Comparison of ENCODE assay signal across 8 mouse cellular contexts in genomic region chr5:113015236-113016061, GRCm38 (mm10). TPM values are rescaled to one million over a fixed set of nuclear protein-coding genes. Genes with fewer than 3 reads are reported as not detected.
A peak's percentile ranks its signal among the peaks of the same experiment; 100 is the strongest.
DNase-seq lines count a peak whose midpoint lies in the region; ATAC-seq lines count a peak whose summit lies in the region.

Gene Grk3 (minus strand): TSS chr5:113015791.

- H3K9ac ChIP-seq in lung, embryonic 16.5 days (ENCODE audit: low read length), result peak within 1 kb of the TSS; percentile 75

- H3K27ac ChIP-seq in hindbrain, embryonic 10.5 days, result peak within 1 kb of the TSS; percentile 88
- peak within 1 kb of the TSS; percentile 84 for H3K27ac ChIP-seq in lung, embryonic 16.5 days (ENCODE audit: low read length)

- peaks cover 27% of the 10 kb centered on the region for H3K4me1 ChIP-seq in hindbrain, embryonic 10.5 days (replicated peaks)
- peaks cover 18% of the 10 kb centered on the region for H3K4me1 ChIP-seq in lung, embryonic 16.5 days (replicated peaks; ENCODE audit: control insufficient read depth, insufficient read depth, low read length)

- DNase-seq in Muller cell, postnatal 12 days (ENCODE audit: inconsistent ontology term), result peak; percentile 61
- peak; percentile 66 for DNase-seq in cerebellum, adult 8-10 months
- peak; percentile 21 for DNase-seq in forelimb bud, embryonic 11.5 days (ENCODE audit: low read depth, low spot score)
- DNase-seq in hindbrain, embryonic 10.5 days (ENCODE audit: low spot score), result peak; percentile 62
- peak; percentile 65 to 80 for DNase-seq in layer of hippocampus, postnatal 10 days (ENCODE audit: low spot score in 2 of 2)
- peak; percentile 29 for DNase-seq in ovary, postnatal 10 days (ENCODE audit: low spot score)
- peak; percentile 37 for DNase-seq in urinary bladder, postnatal 25 days (ENCODE audit: low spot score)

- 4% methylated on average over 48 of the region's 52 CpGs for WGBS in hindbrain, embryonic 10.5 days
- 1% methylated on average over 48 of the region's 52 CpGs for WGBS in lung, embryonic 16.5 days

- peak within 1 kb of the TSS; percentile 69 for H3K4me3 ChIP-seq in hindbrain, embryonic 10.5 days
- H3K4me3 ChIP-seq in lung, embryonic 16.5 days (ENCODE audit: low read length), result peak within 1 kb of the TSS; percentile 62

- peak within 1 kb of the TSS; percentile 46 for H3K4me2 ChIP-seq in lung, embryonic 16.5 days (ENCODE audit: low read depth, low read length)

- ATAC-seq in lung, embryonic 16.5 days (ENCODE audit: low read depth), result peak; percentile 90

- H3K9me3 ChIP-seq in hindbrain, embryonic 10.5 days, result 0 out of 2 replicates have a peak, but pooled peaks cover 3% of the 10 kb centered on the region
- H3K9me3 ChIP-seq in lung, embryonic 16.5 days (ENCODE audit: control insufficient read depth, low read length), result no peaks in the 10 kb centered on the region

- H3K36me3 ChIP-seq in hindbrain, embryonic 10.5 days, result no peaks in the 10 kb centered on the region
- no peaks in the 10 kb centered on the region for H3K36me3 ChIP-seq in lung, embryonic 16.5 days (ENCODE audit: control insufficient read depth, insufficient read depth, low read length)

- H3K27me3 ChIP-seq in hindbrain, embryonic 10.5 days (ENCODE audit: insufficient read depth, poor library complexity, severe bottlenecking), result peaks cover 41% of the 10 kb centered on the region
- H3K27me3 ChIP-seq in lung, embryonic 16.5 days (ENCODE audit: control insufficient read depth, insufficient read depth, low read depth, low read length), result no peaks in the 10 kb centered on the region

RNA-seq across cellular contexts. Expression of gene Grk3, which starts in this region (rescaled TPM):
- polyA plus RNA-seq in hindbrain, embryonic 10.5 days (2016; fragmentation: Nextera tagmentation; extraction: Ambion mirVana), result 6.0 and 6.6 TPM in 2 replicates
- total RNA-seq in layer of hippocampus, postnatal 10 days (2021), result 10 to 100 TPM; 63.3 to 73.1 TPM
- 19.1 and 21.8 TPM in 2 replicates for polyA plus RNA-seq in lung, embryonic 16.5 days (2015; fragmentation: Nextera tagmentation; extraction: Ambion mirVana)

Comparison
In these comparisons a context has a peak if more than half of its experiments do, and no peak if none do; other contexts are left out.
1. Peak in every context shown above with its lines: DNase-seq, ATAC-seq, H3K4me3 ChIP-seq and H3K27ac ChIP-seq.
2. DNase-seq: peak in every context shown above with its lines; median percentile 72 in layer of hippocampus, postnatal 10 days; 66 in cerebellum, adult 8-10 months; 62 in hindbrain, embryonic 10.5 days; 61 in Muller cell, postnatal 12 days; 37 in urinary bladder, postnatal 25 days; 29 in ovary, postnatal 10 days; 21 in forelimb bud, embryonic 11.5 days.